Mouse (Mus musculus): ENCODE results near the gene Kiss1. TPM values are rescaled to one million over a fixed set of nuclear protein-coding genes. Genes with fewer than 3 reads are reported as not detected.

Kiss1 gene
- polyA plus RNA-seq, 1 experiment from 2014 or later, result not detected

GRCm38 (mm10) chr1:133311240-133311639, 10.4 kb upstream of the Kiss1 start:
- Histone ChIP-seq H3K4me1 (replicated peaks; ENCODE audit: control insufficient read depth, insufficient read depth) (no peaks in the 10 kb centered on the region), H3K27me3 (ENCODE audit: control insufficient read depth, insufficient read depth, low read length) (no peaks in the 10 kb centered on the region), H3K4me3 (ENCODE audit: low read depth, low read length) (no peak overlapping the region), H3K4me2 (replicated peaks; ENCODE audit: low read depth) (no peak overlapping the region), H3K9me3 (ENCODE audit: control insufficient read depth, low read length) (no peaks in the 10 kb centered on the region), H3K9ac (ENCODE audit: low read length) (no peak overlapping the region), H3K36me3 (ENCODE audit: control insufficient read depth, insufficient read depth, low read length) (no peaks in the 10 kb centered on the region), H3K27ac (replicated peaks) (no peak overlapping the region; the same call in 1 of the 2 replicates)
- 64% methylated on average over 4 of the region's 4 CpGs for WGBS
- TF ChIP-seq EP300 (optimal IDR thresholded peaks at IDR 0.05) (no peak), CTCF (IDR thresholded peaks at IDR 0.05; ENCODE audit: low read depth) (peak; percentile 65)
- ATAC-seq (ENCODE audit: low FRiP score, low TSS enrichment), result no peak
- no peak for DNase-seq (ENCODE audit: low spot score)

- WGBS, result 24% methylated on average over 10 of the region's 10 CpGs
- ATAC-seq (ENCODE audit: low FRiP score, low TSS enrichment), result no peak
- Histone ChIP-seq H3K4me1 (replicated peaks; ENCODE audit: control insufficient read depth, insufficient read depth) (no peaks in the 10 kb centered on the region), H3K36me3 (ENCODE audit: control insufficient read depth, insufficient read depth, low read length) (no peaks in the 10 kb centered on the region), H3K9ac (ENCODE audit: low read length) (no peak overlapping the region), H3K4me3 (ENCODE audit: low read depth, low read length) (no peak overlapping the region), H3K27ac (replicated peaks) (no peak overlapping the region), H3K9me3 (ENCODE audit: control insufficient read depth, low read length) (no peaks in the 10 kb centered on the region), H3K27me3 (ENCODE audit: control insufficient read depth, insufficient read depth, low read length) (no peaks in the 10 kb centered on the region), H3K4me2 (replicated peaks; ENCODE audit: low read depth) (no peak overlapping the region)
- TF ChIP-seq CTCF (IDR thresholded peaks at IDR 0.05; ENCODE audit: low read depth), result no peak
- no peak for TF ChIP-seq EP300 (optimal IDR thresholded peaks at IDR 0.05)
- DNase-seq (ENCODE audit: low spot score), result no peak
Observed at GRCm38 (mm10) chr1:133311946-133312345, 9.7 kb upstream of the Kiss1 start.

GRCm38 (mm10) chr1:133314364-133314763, 7.3 kb upstream of the Kiss1 start:
- Histone ChIP-seq H3K36me3 (ENCODE audit: control insufficient read depth, insufficient read depth, low read length) (no peaks in the 10 kb centered on the region), H3K4me3 (ENCODE audit: low read depth, low read length) (no peak overlapping the region), H3K9ac (ENCODE audit: low read length) (no peak overlapping the region), H3K27me3 (ENCODE audit: control insufficient read depth, insufficient read depth, low read length) (no peaks in the 10 kb centered on the region), H3K4me2 (replicated peaks; ENCODE audit: low read depth) (no peak overlapping the region), H3K9me3 (ENCODE audit: control insufficient read depth, low read length) (no peaks in the 10 kb centered on the region), H3K4me1 (replicated peaks; ENCODE audit: control insufficient read depth, insufficient read depth) (no peaks in the 10 kb centered on the region), H3K27ac (replicated peaks) (no peak overlapping the region)
- ATAC-seq (ENCODE audit: low FRiP score, low TSS enrichment) (no peak), DNase-seq (ENCODE audit: low spot score) (peak; percentile 76)
- WGBS, result 29% methylated on average over 8 of the region's 8 CpGs
- TF ChIP-seq EP300 (optimal IDR thresholded peaks at IDR 0.05) (no peak), CTCF (IDR thresholded peaks at IDR 0.05; ENCODE audit: low read depth) (peak; percentile 82)

- Histone ChIP-seq H3K9me3 (ENCODE audit: control insufficient read depth, low read length) (no peaks in the 10 kb centered on the region), H3K27me3 (ENCODE audit: control insufficient read depth, insufficient read depth, low read length) (no peaks in the 10 kb centered on the region), H3K27ac (replicated peaks) (no peak overlapping the region), H3K4me2 (replicated peaks; ENCODE audit: low read depth) (no peak overlapping the region), H3K9ac (ENCODE audit: low read length) (no peak overlapping the region), H3K4me1 (replicated peaks; ENCODE audit: control insufficient read depth, insufficient read depth) (no peaks in the 10 kb centered on the region), H3K4me3 (ENCODE audit: low read depth, low read length) (no peak overlapping the region), H3K36me3 (ENCODE audit: control insufficient read depth, insufficient read depth, low read length) (no peaks in the 10 kb centered on the region)
- DNase-seq (ENCODE audit: low spot score) (no peak), ATAC-seq (ENCODE audit: low FRiP score, low TSS enrichment) (no peak)
- TF ChIP-seq CTCF (IDR thresholded peaks at IDR 0.05; ENCODE audit: low read depth), result no peak
- TF ChIP-seq EP300 (optimal IDR thresholded peaks at IDR 0.05), result no peak
- 76% methylated on average over 6 of the region's 6 CpGs for WGBS
Observed at GRCm38 (mm10) chr1:133315775-133316174, 5.9 kb upstream of the Kiss1 start.

- DNase-seq (ENCODE audit: low spot score), result no peak
- Histone ChIP-seq H3K27ac (replicated peaks) (no peak overlapping the region), H3K36me3 (ENCODE audit: control insufficient read depth, insufficient read depth, low read length) (no peaks in the 10 kb centered on the region), H3K9ac (ENCODE audit: low read length) (no peak overlapping the region), H3K27me3 (ENCODE audit: control insufficient read depth, insufficient read depth, low read length) (no peaks in the 10 kb centered on the region), H3K4me3 (ENCODE audit: low read depth, low read length) (no peak overlapping the region), H3K9me3 (ENCODE audit: control insufficient read depth, low read length) (no peaks in the 10 kb centered on the region), H3K4me2 (replicated peaks; ENCODE audit: low read depth) (no peak overlapping the region), H3K4me1 (replicated peaks; ENCODE audit: control insufficient read depth, insufficient read depth) (no peaks in the 10 kb centered on the region)
- ATAC-seq (ENCODE audit: low FRiP score, low TSS enrichment), result no peak
- 82% methylated on average over 4 of the region's 4 CpGs for WGBS
- TF ChIP-seq EP300 (optimal IDR thresholded peaks at IDR 0.05), result no peak
- TF ChIP-seq CTCF (IDR thresholded peaks at IDR 0.05; ENCODE audit: low read depth), result peak; percentile 26; the same call in 1 of the 2 replicates
Observed at GRCm38 (mm10) chr1:133316577-133316976, 5.1 kb upstream of the Kiss1 start.

- Histone ChIP-seq H3K4me1 (replicated peaks; ENCODE audit: control insufficient read depth, insufficient read depth) (no peaks in the 10 kb centered on the region), H3K36me3 (ENCODE audit: control insufficient read depth, insufficient read depth, low read length) (no peaks in the 10 kb centered on the region), H3K9me3 (ENCODE audit: control insufficient read depth, low read length) (no peaks in the 10 kb centered on the region), H3K27ac (replicated peaks) (no peak overlapping the region), H3K4me2 (replicated peaks; ENCODE audit: low read depth) (no peak overlapping the region), H3K4me3 (ENCODE audit: low read depth, low read length) (no peak overlapping the region), H3K27me3 (ENCODE audit: control insufficient read depth, insufficient read depth, low read length) (no peaks in the 10 kb centered on the region), H3K9ac (ENCODE audit: low read length) (no peak overlapping the region)
- no peak for TF ChIP-seq EP300 (optimal IDR thresholded peaks at IDR 0.05)
- peak; percentile 65 for TF ChIP-seq CTCF (IDR thresholded peaks at IDR 0.05; ENCODE audit: low read depth)
- DNase-seq (ENCODE audit: low spot score) (no peak), ATAC-seq (ENCODE audit: low FRiP score, low TSS enrichment) (no peak)
- 82% methylated on average over 1 of the region's 1 CpGs for whole genome bisulfite sequencing
Observed at GRCm38 (mm10) chr1:133317149-133317548, 4.5 kb upstream of the Kiss1 start.

Measured in stomach, postnatal 0 days (tissue).